Mouse (Mus musculus): ENCODE data around the gene Gltpd2. TPM values are rescaled to one million over a fixed set of nuclear protein-coding genes. Genes with fewer than 3 reads are reported as not detected.
"Not testable (repeated sequence)": the region's sequence is repeated elsewhere in the genome, so short reads cannot be mapped to it uniquely, and the experiment has no call there.

Gltpd2 gene
- total and polyA plus RNA-seq, 3 experiments = 0.06 TPM; not detected in 2

- Histone ChIP-seq H3K9ac (ENCODE audit: control insufficient read depth, low read depth, low read length, poor library complexity, severe bottlenecking) (no peak overlapping the region), H3K36me3 (ENCODE audit: control insufficient read depth in 1 of 2, insufficient read depth in 2 of 2, low read length in 2 of 2) (peaks cover 3 to 5% of the 10 kb centered on the region in 2 experiments; a peak in 3 of 4 replicates), H3K27me3 (ENCODE audit: control insufficient read depth in 1 of 2, insufficient read depth in 2 of 2, low read length in 2 of 2) (no peaks in the 10 kb centered on the region), H3K9me3 (replicated peaks; ENCODE audit: insufficient read depth, low read length) (no peaks in the 10 kb centered on the region), H3K4me1 (ENCODE audit: control insufficient read depth in 1 of 2, insufficient read depth in 2 of 2, low read length in 2 of 2) (peaks cover 0 to 7% of the 10 kb centered on the region in 2 experiments; a peak in 1 of 4 replicates), H3K79me2 (ENCODE audit: control insufficient read depth, insufficient read depth, low read length, poor library complexity) (peaks cover 13% of the 10 kb centered on the region), H3K27ac (ENCODE audit: control insufficient read depth, low read depth, low read length) (no peak overlapping the region), H3K4me3 (ENCODE audit: control insufficient read depth in 1 of 2, insufficient read depth in 1 of 2, low read depth in 2 of 2, low read length in 2 of 2) (no peak overlapping the region)
- no peak for DNase-seq (ENCODE audit: low read depth, low spot score)
- TF ChIP-seq ZNF384 (IDR thresholded peaks at IDR 0.05; ENCODE audit: low read depth, low read length) (peak; percentile 57), CTCF (IDR thresholded peaks at IDR 0.05 in 2 of 3, conservative IDR thresholded peaks at IDR 0.05 in 1 of 3; ENCODE audit: control insufficient read depth in 1 of 3, insufficient read depth in 1 of 3, low read depth in 2 of 3, low read length in 3 of 3, poor library complexity in 1 of 3, severe bottlenecking in 1 of 3) (no peak)
Measured at GRCm38 (mm10) chr11:70528610-70529009, 9.6 kb downstream of the Gltpd2 start.

GRCm38 (mm10) chr11:70531065-70531464, 12.1 kb downstream of the Gltpd2 start:
- DNase-seq (ENCODE audit: low read depth, low spot score); H3K4me1 ChIP-seq (ENCODE audit: control insufficient read depth in 1 of 2, insufficient read depth in 2 of 2, low read length in 2 of 2); H3K36me3 ChIP-seq (ENCODE audit: control insufficient read depth in 1 of 2, insufficient read depth in 2 of 2, low read length in 2 of 2): not testable (repeated sequence)

GRCm38 (mm10) chr11:70532839-70533238, 13.8 kb downstream of the Gltpd2 start, which contains the start of gene Gm40193:
Gene Gm40193 (minus strand): TSS chr11:70532939.
- Histone ChIP-seq H3K79me2 (ENCODE audit: control insufficient read depth, insufficient read depth, low read length, poor library complexity) (no peaks in the 10 kb centered on the region), H3K9me3 (replicated peaks; ENCODE audit: insufficient read depth, low read length) (no peaks in the 10 kb centered on the region), H3K4me1 (ENCODE audit: control insufficient read depth in 1 of 2, insufficient read depth in 2 of 2, low read length in 2 of 2) (no peaks in the 10 kb centered on the region), H3K9ac (ENCODE audit: control insufficient read depth, low read depth, low read length, poor library complexity, severe bottlenecking) (no peak within 1 kb of the TSS), H3K36me3 (ENCODE audit: control insufficient read depth in 1 of 2, insufficient read depth in 2 of 2, low read length in 2 of 2) (no peaks in the 10 kb centered on the region), H3K27ac (ENCODE audit: control insufficient read depth, low read depth, low read length) (no peak within 1 kb of the TSS), H3K4me3 (ENCODE audit: control insufficient read depth in 1 of 2, insufficient read depth in 1 of 2, low read depth in 2 of 2, low read length in 2 of 2) (no peak within 1 kb of the TSS), H3K27me3 (ENCODE audit: control insufficient read depth in 1 of 2, insufficient read depth in 2 of 2, low read length in 2 of 2) (no peaks in the 10 kb centered on the region; a peak in 1 of 4 replicates)
- TF ChIP-seq MXI1 (IDR thresholded peaks at IDR 0.05; ENCODE audit: low read depth, low read length) = no peak
- no peak for TF ChIP-seq CHD1 (IDR thresholded peaks at IDR 0.05; ENCODE audit: low read depth, low read length)
- no peak for TF ChIP-seq TBP (IDR thresholded peaks at IDR 0.05; ENCODE audit: low read depth, low read length)
- no peak for TF ChIP-seq ZKSCAN1 (IDR thresholded peaks at IDR 0.05; ENCODE audit: low read depth, low read length)
- TF ChIP-seq MYB (IDR thresholded peaks at IDR 0.05; ENCODE audit: low read depth, low read length) = no peak
- no peak for TF ChIP-seq GATA1 (IDR thresholded peaks at IDR 0.05; ENCODE audit: low read depth, low read length)
- TF ChIP-seq POLR2AphosphoS2 (IDR thresholded peaks at IDR 0.05; ENCODE audit: low read length) = no peak
- TF ChIP-seq USF2 (IDR thresholded peaks at IDR 0.05; ENCODE audit: borderline replicate concordance in 1 of 2, insufficient read depth in 1 of 2, low read depth in 1 of 2, low read length in 2 of 2) = no peak
- TF ChIP-seq E2F4 (IDR thresholded peaks at IDR 0.05; ENCODE audit: borderline replicate concordance, low read depth, low read length) = no peak
- TF ChIP-seq NELFE (IDR thresholded peaks at IDR 0.05; ENCODE audit: low read depth, low read length) = no peak
- no peak for TF ChIP-seq RAD21 (IDR thresholded peaks at IDR 0.05; ENCODE audit: low read depth, low read length)
- TF ChIP-seq JUND (IDR thresholded peaks at IDR 0.05; ENCODE audit: low read depth, low read length) = no peak
- no peak for TF ChIP-seq USF1 (IDR thresholded peaks at IDR 0.05; ENCODE audit: low read depth, low read length)
- no peak for TF ChIP-seq RCOR1 (IDR thresholded peaks at IDR 0.05; ENCODE audit: low read depth, low read length)
- no peak for TF ChIP-seq NRF1 (IDR thresholded peaks at IDR 0.05; ENCODE audit: insufficient read depth, low read depth, low read length, poor library complexity, severe bottlenecking)
- no peak for TF ChIP-seq ETS1 (IDR thresholded peaks at IDR 0.05; ENCODE audit: low read depth, low read length)
- TF ChIP-seq UBTF (IDR thresholded peaks at IDR 0.05; ENCODE audit: borderline replicate concordance, insufficient read depth, low read depth, low read length) = no peak
- no peak for TF ChIP-seq CHD2 (IDR thresholded peaks at IDR 0.05; ENCODE audit: low read length)
- no peak for DNase-seq (ENCODE audit: low read depth, low spot score)

More at GRCm38 (mm10) chr11:70531065-70531464, 12.1 kb downstream of the Gltpd2 start:
- not testable (repeated sequence) for H3K27me3 ChIP-seq (ENCODE audit: control insufficient read depth in 1 of 2, insufficient read depth in 2 of 2, low read length in 2 of 2); H3K79me2 ChIP-seq (ENCODE audit: control insufficient read depth, insufficient read depth, low read length, poor library complexity); H3K4me3 ChIP-seq (ENCODE audit: control insufficient read depth in 1 of 2, insufficient read depth in 1 of 2, low read depth in 2 of 2, low read length in 2 of 2); H3K27ac ChIP-seq (ENCODE audit: control insufficient read depth, low read depth, low read length); H3K9me3 ChIP-seq (replicated peaks; ENCODE audit: insufficient read depth, low read length); H3K9ac ChIP-seq (ENCODE audit: control insufficient read depth, low read depth, low read length, poor library complexity, severe bottlenecking)
- TF ChIP-seq ZNF384 (IDR thresholded peaks at IDR 0.05; ENCODE audit: low read depth, low read length) = peak; percentile 68

All from MEL (cell line).